Comparison of ENCODE assay signal across 20 mouse cellular contexts in genomic region chr12:105519851-105520250, GRCm38 (mm10). TPM values are rescaled to one million over a fixed set of nuclear protein-coding genes. Genes with fewer than 3 reads are reported as not detected.
A peak's percentile ranks its signal among the peaks of the same experiment; 100 is the strongest.
DNase-seq lines count a peak whose midpoint lies in the region; ATAC-seq and TF ChIP-seq lines count a peak whose summit lies in the region.
"Had no signal": no experiment of that assay in that cellular context is flagged by ENCODE, and none has a peak within 500 bp of the region (broad histone marks: within the 10 kb centered on the region; RNA-seq: fewer than 3 reads in every experiment).

No protein-coding gene starts in this region.

- no peak overlapping the region for H3K4me2 ChIP-seq in heart, embryonic 14.5 days (ENCODE audit: low read length)
- no peak overlapping the region for H3K4me2 ChIP-seq in lung, embryonic 14.5 days
- H3K4me2 ChIP-seq in heart, postnatal 0 days (ENCODE audit: low read depth, low read length) = no peak overlapping the region
- H3K4me2 ChIP-seq: forebrain, embryonic 13.5 days; hindbrain, embryonic 15.5 days; midbrain, embryonic 15.5 days had no signal

- intact Hi-C loops in heart, postnatal 25 days (cut with DNase I) = loop anchor here (10.0 kb wide), 1 partner anchor 755 kb away; no protein-coding TSS in a partner anchor

- no peak for ATAC-seq in heart, embryonic 14.5 days (ENCODE audit: insufficient number of reproducible peaks, insufficient read depth, low FRiP score, low read depth)
- no peak for ATAC-seq in lung, embryonic 14.5 days (ENCODE audit: insufficient read depth)
- ATAC-seq in heart, postnatal 0 days (ENCODE audit: insufficient read depth, low read depth) = no peak
- ATAC-seq in megakaryocyte progenitor cell, adult 5-6 weeks (replicated peaks; ENCODE audit: poor library complexity) = no peak
- ATAC-seq: forebrain, embryonic 13.5 days; intestine, postnatal 0 days; midbrain, embryonic 15.5 days had no signal

- H3K4me1 ChIP-seq in heart, embryonic 14.5 days (ENCODE audit: control insufficient read depth in 2 of 2, insufficient read depth in 2 of 2, low read length in 2 of 2) = peaks cover 28 to 33% of the 10 kb centered on the region in 2 experiments
- peaks cover 19% of the 10 kb centered on the region for H3K4me1 ChIP-seq in lung, embryonic 14.5 days (ENCODE audit: insufficient read depth)
- H3K4me1 ChIP-seq in heart, postnatal 0 days (ENCODE audit: control insufficient read depth, insufficient read depth) = peaks cover 20% of the 10 kb centered on the region
- H3K4me1 ChIP-seq in small intestine, adult 2 months (ENCODE audit: control insufficient read depth, insufficient read depth, insufficient read length, low read length) = peaks cover 11% of the 10 kb centered on the region
- H3K4me1 ChIP-seq: forebrain, embryonic 13.5 days; midbrain, embryonic 15.5 days had no signal

- WGBS in heart, embryonic 14.5 days = 75% methylated on average over 2 of the region's 2 CpGs
- 77% methylated on average over 2 of the region's 2 CpGs for WGBS in lung, embryonic 14.5 days
- WGBS in heart, postnatal 0 days = 70% methylated on average over 2 of the region's 2 CpGs
- WGBS in small intestine, adult 2 months = 88% methylated on average over 2 of the region's 2 CpGs

- H3K4me3 ChIP-seq in heart, embryonic 14.5 days (ENCODE audit: control insufficient read depth in 1 of 2, insufficient read depth in 1 of 2, low read depth in 1 of 2, low read length in 2 of 2) = no peak overlapping the region
- H3K4me3 ChIP-seq in lung, embryonic 14.5 days (ENCODE audit: low read depth, low read length) = no peak overlapping the region
- no peak overlapping the region for H3K4me3 ChIP-seq in heart, postnatal 0 days (ENCODE audit: low read depth, low read length)
- no peak overlapping the region for H3K4me3 ChIP-seq in small intestine, adult 2 months (ENCODE audit: low read depth, low read length)
- H3K4me3 ChIP-seq: erythroblast, embryonic 14.5 days; forebrain, embryonic 13.5 days; hindbrain, embryonic 15.5 days; midbrain, embryonic 15.5 days; myocyte had no signal

- no peak for TF ChIP-seq CTCF in lung, embryonic 14.5 days (IDR thresholded peaks at IDR 0.05; ENCODE audit: low read depth)
- TF ChIP-seq CTCF in heart, postnatal 0 days (IDR thresholded peaks at IDR 0.05; ENCODE audit: low read depth) = no peak
- TF ChIP-seq CTCF in small intestine, adult 2 months (IDR thresholded peaks at IDR 0.05; ENCODE audit: extremely low read depth, insufficient read length, insufficient replicate concordance, low read depth, low read length) = no peak

- peaks cover 15% of the 10 kb centered on the region for H3K27me3 ChIP-seq in heart, embryonic 14.5 days (ENCODE audit: control insufficient read depth, insufficient read depth, low read length)
- no peaks in the 10 kb centered on the region for H3K27me3 ChIP-seq in lung, embryonic 14.5 days (ENCODE audit: insufficient read depth, low read length)
- no peaks in the 10 kb centered on the region for H3K27me3 ChIP-seq in heart, postnatal 0 days (ENCODE audit: control insufficient read depth, insufficient read depth, low read length)
- no peaks in the 10 kb centered on the region for H3K27me3 ChIP-seq in small intestine, adult 2 months (ENCODE audit: control insufficient read depth, insufficient read depth, low read length)
- H3K27me3 ChIP-seq: forebrain, embryonic 13.5 days; hindbrain, embryonic 15.5 days; midbrain, embryonic 15.5 days had no signal

- H3K27ac ChIP-seq in heart, embryonic 14.5 days (replicated peaks in 1 of 2; ENCODE audit: control insufficient read depth in 1 of 2, insufficient read depth in 1 of 2, low read depth in 2 of 2, low read length in 2 of 2) = peak overlapping the region; percentile 17 to 60; a peak in 3 of 4 replicates
- peak overlapping the region; percentile 87; the same call in 1 of the 2 replicates for H3K27ac ChIP-seq in lung, embryonic 14.5 days (ENCODE audit: low read depth)
- peak overlapping the region; percentile 28; the same call in 1 of the 2 replicates for H3K27ac ChIP-seq in heart, postnatal 0 days (ENCODE audit: low read depth)
- peak overlapping the region; percentile 42; the same call in 1 of the 2 replicates for H3K27ac ChIP-seq in small intestine, adult 2 months (ENCODE audit: insufficient read depth, low read depth, low read length)
- H3K27ac ChIP-seq: forebrain, embryonic 13.5 days; hindbrain, embryonic 15.5 days; midbrain, embryonic 15.5 days had no signal

- TF ChIP-seq POLR2A in small intestine, adult 2 months (IDR thresholded peaks at IDR 0.05; ENCODE audit: low read depth, low read length) = no peak

- H3K9ac ChIP-seq in heart, embryonic 14.5 days (ENCODE audit: low read length) = no peak overlapping the region
- no peak overlapping the region for H3K9ac ChIP-seq in lung, embryonic 14.5 days
- H3K9ac ChIP-seq in heart, postnatal 0 days (replicated peaks; ENCODE audit: low read depth, low read length) = no peak overlapping the region
- H3K9ac ChIP-seq: forebrain, embryonic 13.5 days; hindbrain, embryonic 15.5 days; midbrain, embryonic 15.5 days had no signal

- no peaks in the 10 kb centered on the region; the same call in 1 of the 2 replicates for H3K9me3 ChIP-seq in heart, embryonic 14.5 days (ENCODE audit: control insufficient read depth, low read length)
- H3K9me3 ChIP-seq in lung, embryonic 14.5 days (ENCODE audit: low read depth, low read length) = no peaks in the 10 kb centered on the region
- H3K9me3 ChIP-seq in heart, postnatal 0 days (replicated peaks; ENCODE audit: control insufficient read depth, low read length) = no peaks in the 10 kb centered on the region
- H3K9me3 ChIP-seq: forebrain, embryonic 13.5 days; hindbrain, embryonic 15.5 days; midbrain, embryonic 15.5 days had no signal

- DNase-seq in heart, postnatal 25 days (ENCODE audit: low spot score) = no peak
- no peak for DNase-seq in lung, embryonic 14.5 days
- DNase-seq in lung, postnatal 36 days = no peak
- no peak for DNase-seq in heart, postnatal 0 days (ENCODE audit: low spot score)
- DNase-seq: adrenal gland, adult 2 months; cerebellum, adult 2 months; cerebellum, postnatal 36 days; gastrocnemius, postnatal 25 days; kidney, postnatal 25 days; liver had no signal

- H3K36me3 ChIP-seq in heart, embryonic 14.5 days (ENCODE audit: control insufficient read depth, insufficient read depth, low read length) = no peaks in the 10 kb centered on the region
- no peaks in the 10 kb centered on the region for H3K36me3 ChIP-seq in lung, embryonic 14.5 days (ENCODE audit: insufficient read depth)
- H3K36me3 ChIP-seq in heart, postnatal 0 days (replicated peaks; ENCODE audit: control insufficient read depth, insufficient read depth, low read length) = no peaks in the 10 kb centered on the region
- no peaks in the 10 kb centered on the region for H3K36me3 ChIP-seq in small intestine, adult 2 months (ENCODE audit: control insufficient read depth, insufficient read depth, low read length)
- H3K36me3 ChIP-seq: hindbrain, embryonic 15.5 days; midbrain, embryonic 15.5 days had no signal

- no peak for TF ChIP-seq EP300 in heart, postnatal 0 days (IDR thresholded peaks at IDR 0.05; ENCODE audit: low read depth)

RNA-seq across cellular contexts. Expression of gene Bdkrb2, which starts 43.2 kb away (rescaled TPM):
- polyA plus RNA-seq in heart, embryonic 14.5 days (2014; fragmentation: Nextera tagmentation; extraction: Ambion mirVana) = 0.08 and 0.15 TPM in 2 replicates
- total RNA-seq in heart, postnatal 25 days (2021) = under 1 TPM; 0.59 to 0.88 TPM
- 0.09 and 0.21 TPM in 2 replicates for polyA plus RNA-seq in lung, embryonic 14.5 days (2014; fragmentation: Nextera tagmentation; extraction: Ambion mirVana)
- 0.54 and 4.0 TPM in 2 replicates for total RNA-seq in heart, postnatal 0 days (2014; rRNA removed; ENCODE audit: low replicate concordance)
- 0.60 and 0.71 TPM in 2 replicates for polyA plus RNA-seq in heart, postnatal 0 days (2015; fragmentation: Nextera tagmentation; extraction: Ambion mirVana)
- polyA plus RNA-seq in small intestine, adult 2 months (2012; rRNA removed) = 3.1 and 8.3 TPM in 2 replicates
- not detected in 2 replicates for total RNA-seq in megakaryocyte progenitor cell, adult 5-6 weeks (2015)
- not detected in 2 replicates for total RNA-seq in megakaryocyte progenitor cell, adult 5-6 weeks (2017)
- total RNA-seq: megakaryocyte-erythroid progenitor cell, adult 5-6 weeks had no signal
- polyA plus RNA-seq: erythroblast, embryonic 14.5 days had no signal

Comparison
In these comparisons a context has a peak if more than half of its experiments do, and no peak if none do; other contexts are left out.
1. H3K27ac ChIP-seq: peak in every context shown above with its lines; median percentile 87 in lung, embryonic 14.5 days; 42 in small intestine, adult 2 months; 38 in heart, embryonic 14.5 days; 28 in heart, postnatal 0 days.